Mouse (Mus musculus) limb, embryonic 14.5 days (tissue): ENCODE data around the gene Ucp3. TPM values are rescaled to one million over a fixed set of nuclear protein-coding genes. Genes with fewer than 3 reads are reported as not detected.
"Not testable (repeated sequence)": the region's sequence is repeated elsewhere in the genome, so short reads cannot be mapped to it uniquely, and the experiment has no call there.

Experiments
- ATAC-seq: fragments of 200-750 bp; cut with Nextera tagmentation; 2 replicates; pipeline ENCODE4 v1.8.0; 2017; ENCODE audit warnings: low read depth, moderate number of reproducible peaks, moderate TSS enrichment; ENCODE audit not compliant: low FRiP score
- DNase-seq: peaks from one replicate; pipeline ENCODE4 v3.0.0-alpha.2; 2015; ENCODE audit warnings: low spot score
- H3K27ac ChIP-seq: fragments of 300-500 bp; sonication (generic); replicated peaks from 2 replicates; pipeline ENCODE4 v1.5.1; 2014; ENCODE audit warnings: low read depth, mild to moderate bottlenecking, low read length, moderate library complexity, mixed read lengths
- H3K27me3 ChIP-seq: fragments of 300-500 bp; sonication (generic); 2 replicates; pipeline ENCODE4 v1.6.1; 2014; ENCODE audit warnings: low read length, mixed read lengths; ENCODE audit not compliant: control insufficient read depth, insufficient read depth
- H3K36me3 ChIP-seq: fragments of 300-500 bp; sonication (generic); 2 replicates; pipeline ENCODE4 v1.6.1; 2014; ENCODE audit warnings: mild to moderate bottlenecking, low read length, moderate library complexity, mixed read lengths; ENCODE audit not compliant: control insufficient read depth, insufficient read depth
- H3K4me1 ChIP-seq: fragments of 300-500 bp; sonication (generic); 2 replicates; pipeline ENCODE4 v1.6.1; 2014; ENCODE audit warnings: antibody characterized with exemption, low read length, mixed read lengths; ENCODE audit not compliant: control insufficient read depth, insufficient read depth
- H3K4me2 ChIP-seq: fragments of 300-500 bp; sonication (generic); replicated peaks from 2 replicates; pipeline ENCODE4 v1.6.1; 2014; ENCODE audit warnings: low read depth, mild to moderate bottlenecking, low read length, moderate library complexity; ENCODE audit not compliant: severe bottlenecking
- H3K4me3 ChIP-seq: fragments of 300-500 bp; sonication (generic); replicated peaks from 2 replicates; pipeline ENCODE4 v1.5.1; 2014; ENCODE audit warnings: low read length
- H3K9ac ChIP-seq: fragments of 300-500 bp; sonication (generic); 2 replicates; pipeline ENCODE4 v1.6.1; 2014; ENCODE audit warnings: mild to moderate bottlenecking, low read depth, low read length, moderate library complexity; ENCODE audit not compliant: severe bottlenecking
- H3K9me3 ChIP-seq: fragments of 300-500 bp; sonication (generic); 2 replicates; pipeline ENCODE4 v1.6.1; 2016; ENCODE audit warnings: low read length; ENCODE audit not compliant: control insufficient read depth
- POLR2A ChIP-seq: fragments of 200-500 bp; IDR thresholded peaks from 2 replicates; pipeline ENCODE4 v1.8.0; 2012; ENCODE audit warnings: inconsistent platforms, mild to moderate bottlenecking, moderate library complexity, borderline replicate concordance; ENCODE audit not compliant: insufficient read depth, insufficient read length; ENCODE audit errors: extremely low read depth
- WGBS: fragments of 180-500 bp; shearing (Covaris S2); extraction: QIAGEN DNeasy Blood & Tissue Kit; methylation state at CpG from one replicate; pipeline ENCODE4 v1.1.7; 2014; 5-methylcytosine and 5-hydroxymethylcytosine counted together
- polyA plus RNA-seq, 2 experiments: library from polyadenylated mRNA; depleted of rRNA in 1 of 2; stranded (reverse) in 1 of 2; unstranded in 1 of 2; fragments of >200 nt; fragmentation: Nextera tagmentation in 1 of 2; extraction: Ambion mirVana in 1 of 2; gene quantifications; 2 replicates each; pipeline versions ENCODE4 v1.2.1 to v1.2.3; 2012 to 2014

Gene Ucp3
- polyA plus RNA-seq, 2 experiments: 0.07 to 0.10 TPM

- H3K9me3 ChIP-seq: no peaks in the 10 kb centered on the region
- no peak for ATAC-seq
- no peak overlapping the region for H3K4me2 ChIP-seq
- H3K27ac ChIP-seq: no peak overlapping the region
- no peak overlapping the region for H3K9ac ChIP-seq
- no peak overlapping the region for H3K4me3 ChIP-seq
- WGBS: 100% methylated on average over 1 of the region's 1 CpGs
- no peak for TF ChIP-seq POLR2A
- H3K4me1 ChIP-seq: no peaks in the 10 kb centered on the region
- peaks cover 17% of the 10 kb centered on the region for H3K36me3 ChIP-seq
- no peaks in the 10 kb centered on the region for H3K27me3 ChIP-seq
- DNase-seq: no peak
Measured at GRCm38 (mm10) chr7:100471407-100471797, 1.4 kb upstream of the Ucp3 start.

- WGBS: 81% methylated on average over 9 of the region's 9 CpGs
- no peak for ATAC-seq
Measured at GRCm38 (mm10) chr7:100473846-100474454, 1.2 kb downstream of the Ucp3 start.

GRCm38 (mm10) chr7:100474680-100475079 lies 1.9 kb downstream of the Ucp3 start:
- whole genome bisulfite sequencing: 61% methylated on average over 1 of the region's 1 CpGs
- Histone ChIP-seq H3K4me2 (no peak overlapping the region), H3K9me3 (no peaks in the 10 kb centered on the region), H3K4me1 (no peaks in the 10 kb centered on the region), H3K4me3 (no peak overlapping the region), H3K27ac (no peak overlapping the region), H3K27me3 (no peaks in the 10 kb centered on the region), H3K36me3 (peaks cover 6% of the 10 kb centered on the region; the same call in 1 of the 2 replicates), H3K9ac (no peak overlapping the region)
- ATAC-seq: no peak
- DNase-seq: no peak
- no peak for TF ChIP-seq POLR2A

More at GRCm38 (mm10) chr7:100473846-100474454, 1.2 kb downstream of the Ucp3 start:
- no peak overlapping the region for H3K9ac ChIP-seq
- no peaks in the 10 kb centered on the region for H3K4me1 ChIP-seq
- no peaks in the 10 kb centered on the region for H3K27me3 ChIP-seq
- no peak overlapping the region for H3K4me2 ChIP-seq
- no peak for DNase-seq
- no peak overlapping the region for H3K27ac ChIP-seq
- peaks cover 14% of the 10 kb centered on the region for H3K36me3 ChIP-seq
- TF ChIP-seq POLR2A: no peak
- H3K9me3 ChIP-seq: no peaks in the 10 kb centered on the region
- H3K4me3 ChIP-seq: no peak overlapping the region

GRCm38 (mm10) chr7:100479100-100479822 lies 6.5 kb downstream of the Ucp3 start:
- DNase-seq: no peak
- Histone ChIP-seq H3K4me1 (no peaks in the 10 kb centered on the region), H3K4me3 (no peak overlapping the region), H3K4me2 (no peak overlapping the region), H3K27me3 (no peaks in the 10 kb centered on the region), H3K36me3 (no peaks in the 10 kb centered on the region), H3K27ac (no peak overlapping the region), H3K9ac (no peak overlapping the region), H3K9me3 (no peaks in the 10 kb centered on the region)
- ATAC-seq: no peak
- WGBS: 71% methylated on average over 20 of the region's 20 CpGs
- TF ChIP-seq POLR2A: no peak

GRCm38 (mm10) chr7:100479823-100480164 lies 7.0 kb downstream of the Ucp3 start:
- no peaks in the 10 kb centered on the region for H3K27me3 ChIP-seq
- no peaks in the 10 kb centered on the region for H3K9me3 ChIP-seq
- TF ChIP-seq POLR2A: no peak
- ATAC-seq (no peak), DNase-seq (no peak)
- H3K4me1 ChIP-seq: no peaks in the 10 kb centered on the region
- no peak overlapping the region for H3K4me2 ChIP-seq
- H3K36me3 ChIP-seq: no peaks in the 10 kb centered on the region
- no peak overlapping the region for H3K27ac ChIP-seq
- WGBS: 72% methylated on average over 15 of the region's 15 CpGs
- no peak overlapping the region for H3K4me3 ChIP-seq
- no peak overlapping the region for H3K9ac ChIP-seq

- WGBS: 83% methylated on average over 17 of the region's 17 CpGs
- no peak overlapping the region for H3K4me2 ChIP-seq
- no peaks in the 10 kb centered on the region for H3K9me3 ChIP-seq
- H3K4me3 ChIP-seq: no peak overlapping the region
- H3K9ac ChIP-seq: no peak overlapping the region
- H3K4me1 ChIP-seq: no peaks in the 10 kb centered on the region
- no peaks in the 10 kb centered on the region for H3K36me3 ChIP-seq
- H3K27me3 ChIP-seq: no peaks in the 10 kb centered on the region
- TF ChIP-seq POLR2A: no peak
- no peak overlapping the region for H3K27ac ChIP-seq
- ATAC-seq (no peak), DNase-seq (no peak)
Measured at GRCm38 (mm10) chr7:100480175-100480574, 7.4 kb downstream of the Ucp3 start.

- 84% methylated on average over 2 of the region's 2 CpGs for WGBS
- H3K27ac ChIP-seq, ATAC-seq, H3K36me3 ChIP-seq, H3K9ac ChIP-seq, H3K4me1 ChIP-seq, H3K27me3 ChIP-seq, H3K4me3 ChIP-seq, H3K4me2 ChIP-seq, H3K9me3 ChIP-seq, DNase-seq: not testable (repeated sequence)
Measured at GRCm38 (mm10) chr7:100482046-100482445, 9.3 kb downstream of the Ucp3 start.
